Mouse (Mus musculus): Measurements from ENCODE around the gene Pik3r4. TPM values are rescaled to one million over a fixed set of nuclear protein-coding genes. Genes with fewer than 3 reads are reported as not detected.

Pik3r4 gene
- polyA plus RNA-seq, 1 experiment from 2014 or later = 26.5 TPM

DNA sequence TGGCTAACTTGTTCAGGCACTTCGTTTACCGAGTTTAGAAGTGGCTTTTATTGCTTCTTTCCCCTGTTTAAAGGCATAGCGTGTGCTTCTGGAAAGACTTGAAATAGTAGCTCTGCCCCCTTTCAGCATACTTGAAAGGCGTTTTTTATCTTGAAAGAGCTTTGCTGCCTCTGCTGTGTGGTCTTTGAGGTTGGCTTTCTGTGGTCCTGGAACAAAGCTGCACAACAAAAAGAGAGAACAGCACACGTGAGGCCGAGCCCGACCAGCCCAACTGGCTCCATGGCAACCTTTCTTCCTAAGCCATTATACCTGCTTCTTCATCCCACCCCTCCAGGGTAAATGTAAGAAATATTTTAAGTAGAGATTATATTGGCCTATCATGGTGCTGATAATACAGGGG, 46.7 kb downstream of the Pik3r4 start:
- H3K27ac ChIP-seq (ENCODE audit: low read length) = no peak overlapping the region
- ATAC-seq (ENCODE audit: insufficient number of reproducible peaks, insufficient read depth, low FRiP score, low read depth) = no peak
- no peaks in the 10 kb centered on the region for H3K27me3 ChIP-seq (ENCODE audit: control insufficient read depth, insufficient read depth, low read length)
- peaks cover 22% of the 10 kb centered on the region for H3K36me3 ChIP-seq (ENCODE audit: control insufficient read depth, insufficient read depth, low read length)
- no peaks in the 10 kb centered on the region for H3K4me1 ChIP-seq (ENCODE audit: control insufficient read depth, insufficient read depth, low read length)
- H3K9ac ChIP-seq (replicated peaks; ENCODE audit: low read depth, low read length) = no peak overlapping the region
- no peaks in the 10 kb centered on the region for H3K9me3 ChIP-seq (ENCODE audit: control insufficient read depth, low read depth, low read length)
- 71% methylated on average over 7 of the region's 7 CpGs for WGBS
- H3K4me2 ChIP-seq (replicated peaks; ENCODE audit: low read depth, low read length) = no peak overlapping the region
- no peak overlapping the region for H3K4me3 ChIP-seq (ENCODE audit: low read depth, low read length)

- Histone ChIP-seq H3K9me3 (ENCODE audit: control insufficient read depth, low read depth, low read length) (no peaks in the 10 kb centered on the region), H3K27ac (ENCODE audit: low read length) (no peak overlapping the region), H3K4me1 (ENCODE audit: control insufficient read depth, insufficient read depth, low read length) (peaks cover 1% of the 10 kb centered on the region; the same call in 1 of the 2 replicates), H3K9ac (replicated peaks; ENCODE audit: low read depth, low read length) (no peak overlapping the region), H3K4me3 (ENCODE audit: low read depth, low read length) (no peak overlapping the region), H3K36me3 (ENCODE audit: control insufficient read depth, insufficient read depth, low read length) (peaks cover 3% of the 10 kb centered on the region; the same call in 1 of the 2 replicates), H3K4me2 (replicated peaks; ENCODE audit: low read depth, low read length) (no peak overlapping the region), H3K27me3 (ENCODE audit: control insufficient read depth, insufficient read depth, low read length) (no peaks in the 10 kb centered on the region)
- ATAC-seq (ENCODE audit: insufficient number of reproducible peaks, insufficient read depth, low FRiP score, low read depth) = no peak
- WGBS = 86% methylated on average over 14 of the region's 14 CpGs
Observed at GRCm38 (mm10) chr9:105692472-105692871, 49.7 kb downstream of the Pik3r4 start.

DNA sequence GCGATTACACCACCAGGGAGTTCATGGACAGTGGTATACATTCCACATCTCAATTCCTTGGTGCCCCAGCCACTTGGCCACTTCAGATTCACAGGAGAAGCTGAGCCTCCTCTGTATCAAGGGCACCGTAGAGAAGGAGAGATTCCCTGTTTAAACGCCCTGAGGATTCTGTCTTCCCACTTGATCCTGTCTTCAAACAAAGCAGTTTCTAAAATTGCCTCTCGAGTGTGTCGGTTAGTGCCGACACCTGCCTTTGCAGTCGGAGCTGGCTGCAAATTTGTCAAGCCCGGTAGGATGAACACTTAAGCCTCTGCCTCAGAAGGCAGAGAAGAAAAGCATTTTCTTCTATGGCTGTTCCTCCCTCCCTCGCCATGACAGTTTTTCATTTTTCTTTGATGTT, 50.3 kb downstream of the Pik3r4 start:
- no peaks in the 10 kb centered on the region for H3K9me3 ChIP-seq (ENCODE audit: control insufficient read depth, low read depth, low read length)
- WGBS = 82% methylated on average over 9 of the region's 9 CpGs
- no peaks in the 10 kb centered on the region for H3K36me3 ChIP-seq (ENCODE audit: control insufficient read depth, insufficient read depth, low read length)
- H3K27ac ChIP-seq (ENCODE audit: low read length) = no peak overlapping the region
- ATAC-seq (ENCODE audit: insufficient number of reproducible peaks, insufficient read depth, low FRiP score, low read depth) = no peak
- H3K4me1 ChIP-seq (ENCODE audit: control insufficient read depth, insufficient read depth, low read length) = peaks cover 7% of the 10 kb centered on the region; the same call in 1 of the 2 replicates
- no peaks in the 10 kb centered on the region for H3K27me3 ChIP-seq (ENCODE audit: control insufficient read depth, insufficient read depth, low read length)
- no peak overlapping the region for H3K4me2 ChIP-seq (replicated peaks; ENCODE audit: low read depth, low read length)
- H3K4me3 ChIP-seq (ENCODE audit: low read depth, low read length) = no peak overlapping the region
- no peak overlapping the region for H3K9ac ChIP-seq (replicated peaks; ENCODE audit: low read depth, low read length)

DNA sequence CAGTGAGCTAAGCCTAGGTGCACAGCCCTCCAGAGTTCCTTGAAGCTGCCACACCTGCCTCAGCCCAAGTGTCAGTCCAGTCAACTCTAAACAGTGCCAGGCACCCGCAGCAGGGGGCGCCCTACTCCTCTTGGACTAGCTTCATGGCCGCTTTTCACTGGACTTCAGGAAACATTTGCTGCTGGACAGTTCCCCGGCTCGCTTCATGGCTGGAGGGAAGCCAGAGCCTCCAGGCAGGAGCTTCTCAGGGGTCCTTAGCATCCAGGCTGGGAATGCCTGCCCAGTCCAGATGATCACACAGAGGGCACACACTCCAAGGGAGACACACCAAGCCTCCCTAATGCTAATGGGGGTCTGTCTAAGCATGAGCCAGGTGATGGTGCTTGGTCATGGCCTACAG, 51.1 kb downstream of the Pik3r4 start:
- Histone ChIP-seq H3K4me1 (ENCODE audit: control insufficient read depth, insufficient read depth, low read length) (peaks cover 15% of the 10 kb centered on the region), H3K9me3 (ENCODE audit: control insufficient read depth, low read depth, low read length) (no peaks in the 10 kb centered on the region), H3K4me3 (ENCODE audit: low read depth, low read length) (no peak overlapping the region), H3K27ac (ENCODE audit: low read length) (no peak overlapping the region), H3K36me3 (ENCODE audit: control insufficient read depth, insufficient read depth, low read length) (no peaks in the 10 kb centered on the region), H3K4me2 (replicated peaks; ENCODE audit: low read depth, low read length) (no peak overlapping the region), H3K27me3 (ENCODE audit: control insufficient read depth, insufficient read depth, low read length) (no peaks in the 10 kb centered on the region), H3K9ac (replicated peaks; ENCODE audit: low read depth, low read length) (no peak overlapping the region)
- under 1% methylated on average over 5 of the region's 5 CpGs for WGBS
- peak; percentile 16; the same call in 1 of the 2 replicates for ATAC-seq (ENCODE audit: insufficient number of reproducible peaks, insufficient read depth, low FRiP score, low read depth)

- Histone ChIP-seq H3K36me3 (ENCODE audit: control insufficient read depth, insufficient read depth, low read length) (no peaks in the 10 kb centered on the region), H3K9ac (replicated peaks; ENCODE audit: low read depth, low read length) (no peak overlapping the region), H3K27ac (ENCODE audit: low read length) (no peak overlapping the region; the same call in 1 of the 2 replicates), H3K4me1 (ENCODE audit: control insufficient read depth, insufficient read depth, low read length) (peaks cover 19% of the 10 kb centered on the region), H3K4me2 (replicated peaks; ENCODE audit: low read depth, low read length) (no peak overlapping the region), H3K9me3 (ENCODE audit: control insufficient read depth, low read depth, low read length) (no peaks in the 10 kb centered on the region), H3K4me3 (ENCODE audit: low read depth, low read length) (no peak overlapping the region), H3K27me3 (ENCODE audit: control insufficient read depth, insufficient read depth, low read length) (no peaks in the 10 kb centered on the region)
- ATAC-seq (ENCODE audit: insufficient number of reproducible peaks, insufficient read depth, low FRiP score, low read depth) = no peak
- WGBS = 86% methylated on average over 7 of the region's 7 CpGs
Observed at GRCm38 (mm10) chr9:105696818-105697564, 54.2 kb downstream of the Pik3r4 start.

- Histone ChIP-seq H3K27ac (ENCODE audit: low read length) (peak overlapping the region; percentile 52; the same call in 1 of the 2 replicates), H3K4me3 (ENCODE audit: low read depth, low read length) (no peak overlapping the region), H3K9me3 (ENCODE audit: control insufficient read depth, low read depth, low read length) (no peaks in the 10 kb centered on the region), H3K27me3 (ENCODE audit: control insufficient read depth, insufficient read depth, low read length) (no peaks in the 10 kb centered on the region), H3K9ac (replicated peaks; ENCODE audit: low read depth, low read length) (no peak overlapping the region), H3K4me1 (ENCODE audit: control insufficient read depth, insufficient read depth, low read length) (peaks cover 22% of the 10 kb centered on the region), H3K4me2 (replicated peaks; ENCODE audit: low read depth, low read length) (no peak overlapping the region; the same call in 1 of the 2 replicates), H3K36me3 (ENCODE audit: control insufficient read depth, insufficient read depth, low read length) (no peaks in the 10 kb centered on the region)
- 32% methylated on average over 9 of the region's 9 CpGs for WGBS
- ATAC-seq (ENCODE audit: insufficient number of reproducible peaks, insufficient read depth, low FRiP score, low read depth) = 0 out of 2 replicates have a peak, but pooled peaks have one; percentile 25
Observed at GRCm38 (mm10) chr9:105697764-105698396, 55.1 kb downstream of the Pik3r4 start.

DNA sequence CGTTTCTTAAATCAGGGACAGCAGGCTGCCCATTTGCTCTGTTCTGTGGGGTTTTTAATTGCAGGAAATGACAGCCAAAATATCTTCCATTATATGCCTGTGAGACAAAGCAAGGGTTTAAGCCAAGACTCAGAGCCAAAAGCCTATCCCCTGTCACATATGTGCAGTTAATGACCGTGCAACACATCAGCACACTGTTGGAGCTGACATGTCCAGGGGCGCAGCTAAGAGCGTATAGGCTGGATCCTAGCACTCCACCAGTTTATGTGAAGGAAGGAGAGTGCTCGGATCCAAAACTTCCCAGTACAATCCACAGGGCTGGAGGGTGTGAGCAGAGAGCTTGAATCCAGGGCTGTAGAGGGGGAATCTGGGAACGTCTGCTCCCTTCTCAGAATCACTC, 57.9 kb downstream of the Pik3r4 start:
- H3K4me1 ChIP-seq (ENCODE audit: control insufficient read depth, insufficient read depth, low read length) = peaks cover 22% of the 10 kb centered on the region
- 72% methylated on average over 6 of the region's 6 CpGs for WGBS
- H3K4me3 ChIP-seq (ENCODE audit: low read depth, low read length) = no peak overlapping the region
- no peak overlapping the region for H3K4me2 ChIP-seq (replicated peaks; ENCODE audit: low read depth, low read length)
- H3K27me3 ChIP-seq (ENCODE audit: control insufficient read depth, insufficient read depth, low read length) = no peaks in the 10 kb centered on the region
- ATAC-seq (ENCODE audit: insufficient number of reproducible peaks, insufficient read depth, low FRiP score, low read depth) = no peak
- H3K36me3 ChIP-seq (ENCODE audit: control insufficient read depth, insufficient read depth, low read length) = no peaks in the 10 kb centered on the region
- no peaks in the 10 kb centered on the region for H3K9me3 ChIP-seq (ENCODE audit: control insufficient read depth, low read depth, low read length)
- H3K27ac ChIP-seq (ENCODE audit: low read length) = no peak overlapping the region
- H3K9ac ChIP-seq (replicated peaks; ENCODE audit: low read depth, low read length) = no peak overlapping the region

- Histone ChIP-seq H3K4me3 (ENCODE audit: low read depth, low read length) (no peak overlapping the region), H3K4me2 (replicated peaks; ENCODE audit: low read depth, low read length) (no peak overlapping the region), H3K4me1 (ENCODE audit: control insufficient read depth, insufficient read depth, low read length) (peaks cover 22% of the 10 kb centered on the region), H3K9ac (replicated peaks; ENCODE audit: low read depth, low read length) (no peak overlapping the region), H3K36me3 (ENCODE audit: control insufficient read depth, insufficient read depth, low read length) (no peaks in the 10 kb centered on the region), H3K9me3 (ENCODE audit: control insufficient read depth, low read depth, low read length) (no peaks in the 10 kb centered on the region), H3K27me3 (ENCODE audit: control insufficient read depth, insufficient read depth, low read length) (no peaks in the 10 kb centered on the region), H3K27ac (ENCODE audit: low read length) (no peak overlapping the region)
- ATAC-seq (ENCODE audit: insufficient number of reproducible peaks, insufficient read depth, low FRiP score, low read depth) = no peak
- 62% methylated on average over 9 of the region's 9 CpGs for WGBS
Observed at GRCm38 (mm10) chr9:105701966-105702365, 59.2 kb downstream of the Pik3r4 start.
